ENCODE assay signal across 15 mouse cellular contexts in the genomic region with DNA sequence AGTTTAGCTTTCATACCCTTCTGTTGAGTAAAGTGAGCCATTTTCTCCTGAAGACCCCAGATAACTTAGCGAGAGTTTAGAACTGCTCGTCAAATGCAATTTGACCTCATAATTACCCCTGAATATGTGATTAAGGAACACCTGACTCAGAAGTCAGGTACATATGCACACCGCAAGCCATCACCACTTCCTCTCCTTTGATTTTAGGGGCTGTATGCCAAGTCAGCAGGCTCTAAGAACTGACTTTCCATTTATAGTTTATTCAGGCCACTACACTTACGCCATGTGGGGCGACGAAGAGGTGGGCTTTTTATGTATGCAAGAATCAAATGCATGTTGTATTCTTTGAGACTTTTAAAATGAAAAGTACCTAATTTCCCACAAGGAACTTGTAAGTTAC.
DNase-seq lines count a peak whose midpoint lies in the region; ATAC-seq and TF ChIP-seq lines count a peak whose summit lies in the region.
"Had no signal": no experiment of that assay in that cellular context is flagged by ENCODE, and none has a peak within 500 bp of the region (broad histone marks: within the 10 kb centered on the region; RNA-seq: fewer than 3 reads in every experiment).

No protein-coding gene starts in this region.

- 53% methylated on average over 6 of the region's 6 CpGs for WGBS in heart, adult 2 months
- WGBS in heart, postnatal 0 days = 28% methylated on average over 6 of the region's 6 CpGs

- H3K4me2 ChIP-seq in heart, postnatal 0 days (ENCODE audit: low read depth, low read length) = peak overlapping the region; percentile 22; the same call in 1 of the 2 replicates
- H3K4me2 ChIP-seq: hindbrain, embryonic 13.5 days; liver, embryonic 15.5 days had no signal

- peak overlapping the region; percentile 60 for H3K27ac ChIP-seq in heart, adult 2 months
- peak overlapping the region; percentile 86 for H3K27ac ChIP-seq in heart, postnatal 0 days (ENCODE audit: low read depth)
- H3K27ac ChIP-seq: hindbrain, embryonic 13.5 days; liver, embryonic 15.5 days had no signal

- H3K9me3 ChIP-seq in heart, postnatal 0 days (replicated peaks; ENCODE audit: control insufficient read depth, low read length) = no peaks in the 10 kb centered on the region
- H3K9me3 ChIP-seq: hindbrain, embryonic 13.5 days; liver, embryonic 15.5 days had no signal

- H3K79me2 ChIP-seq in heart, adult 2 months (replicated peaks; ENCODE audit: control insufficient read depth, insufficient read depth, low read length) = no peaks in the 10 kb centered on the region

- H3K4me3 ChIP-seq in heart, adult 2 months = no peak overlapping the region
- no peak overlapping the region for H3K4me3 ChIP-seq in heart, postnatal 0 days (ENCODE audit: low read depth, low read length)
- H3K4me3 ChIP-seq: hindbrain, embryonic 13.5 days; liver, embryonic 15.5 days had no signal

- peak in 1 of 2 experiments; percentile 9 for DNase-seq in heart, adult 2 months
- DNase-seq in heart, adult 11 months = no peak
- peak; percentile 26 for DNase-seq in heart, adult 8-10 months (ENCODE audit: low spot score)
- peak; percentile 80 for DNase-seq in heart, postnatal 0 days (ENCODE audit: low spot score)
- peak; percentile 10 to 17 for DNase-seq in thymus, postnatal 36 days
- no peak for DNase-seq in gastrocnemius, adult 18-20 months (ENCODE audit: low spot score)
- no peak for DNase-seq in gastrocnemius, postnatal 10 days
- DNase-seq: adrenal gland, postnatal 25 days; gastrocnemius, postnatal 25 days; kidney, postnatal 14 days; lung, postnatal 10 days had no signal

- no peak for TF ChIP-seq EP300 in heart, adult 2 months (IDR thresholded peaks at IDR 0.05; ENCODE audit: insufficient read depth, low read depth, low read length)
- TF ChIP-seq EP300 in heart, postnatal 0 days (IDR thresholded peaks at IDR 0.05; ENCODE audit: low read depth) = peak; percentile 63; the same call in 1 of the 2 replicates

- no peaks in the 10 kb centered on the region for H3K27me3 ChIP-seq in heart, adult 2 months (ENCODE audit: control insufficient read depth, insufficient read depth, low read length)
- H3K27me3 ChIP-seq in heart, postnatal 0 days (ENCODE audit: control insufficient read depth, insufficient read depth, low read length) = no peaks in the 10 kb centered on the region
- H3K27me3 ChIP-seq: hindbrain, embryonic 13.5 days; liver, embryonic 15.5 days had no signal

- ATAC-seq in heart, postnatal 0 days (ENCODE audit: insufficient read depth, low read depth) = peak; percentile 67
- ATAC-seq in inflammation-experienced regulatory T-cells, adult 6 months = no peak
- ATAC-seq: intestine, postnatal 0 days had no signal

- peaks cover 2% of the 10 kb centered on the region for H3K4me1 ChIP-seq in heart, adult 2 months (ENCODE audit: control insufficient read depth, insufficient read depth, low read length)
- peaks cover 14% of the 10 kb centered on the region for H3K4me1 ChIP-seq in heart, postnatal 0 days (ENCODE audit: control insufficient read depth, insufficient read depth)
- H3K4me1 ChIP-seq: hindbrain, embryonic 13.5 days; liver, embryonic 15.5 days had no signal

- H3K36me3 ChIP-seq in heart, adult 2 months (ENCODE audit: control insufficient read depth, insufficient read depth, low read length) = peaks cover 3% of the 10 kb centered on the region; the same call in 1 of the 2 replicates
- H3K36me3 ChIP-seq in heart, postnatal 0 days (replicated peaks; ENCODE audit: control insufficient read depth, insufficient read depth, low read length) = no peaks in the 10 kb centered on the region
- H3K36me3 ChIP-seq: hindbrain, embryonic 13.5 days; liver, embryonic 15.5 days had no signal

- H3K9ac ChIP-seq in heart, adult 2 months (ENCODE audit: low read depth, low read length) = no peak overlapping the region
- H3K9ac ChIP-seq in heart, postnatal 0 days (replicated peaks; ENCODE audit: low read depth, low read length) = no peak overlapping the region
- H3K9ac ChIP-seq: hindbrain, embryonic 13.5 days; liver, embryonic 15.5 days had no signal

- TF ChIP-seq POLR2A in heart, adult 2 months (IDR thresholded peaks at IDR 0.05; ENCODE audit: insufficient read depth, low read depth, low read length) = no peak

- intact Hi-C loops in heart, adult 2 months (cut with DNase I) = loop anchor here (2.0 kb wide), 1 partner anchor 367 kb away; the partner anchor contains the start of gene Pcdh7

- TF ChIP-seq CTCF in heart, adult 2 months (IDR thresholded peaks at IDR 0.05) = no peak
- no peak for TF ChIP-seq CTCF in heart, postnatal 0 days (IDR thresholded peaks at IDR 0.05; ENCODE audit: low read depth)

Comparison
In these comparisons a context has a peak if more than half of its experiments do, and no peak if none do; other contexts are left out.
1. DNase-seq: peak in heart, adult 8-10 months (single experiment), heart, postnatal 0 days (single experiment) and thymus, postnatal 36 days (2 of 2); none in heart, adult 11 months (single experiment), gastrocnemius, adult 18-20 months (single experiment) and gastrocnemius, postnatal 10 days (single experiment).